Mouse (Mus musculus) left cerebral cortex, postnatal 4 days (tissue): ENCODE data around the gene Thbs4. TPM values are rescaled to one million over a fixed set of nuclear protein-coding genes. Genes with fewer than 3 reads are reported as not detected.
A peak's percentile ranks its signal among the peaks of the same experiment; 100 is the strongest.

ENCODE experiments used
- DNase-seq: peaks from one replicate; pipeline ENCODE4 v3.0.0-alpha.2; 2022
- intact Hi-C: fragments of 180-260 bp; cut with DNase I; formaldehyde crosslinking; loops from one replicate; pipeline ENCODE4 v1.15.1; 2025
- total RNA-seq, 2 experiments: library from RNA; stranded (reverse); gene quantifications; 2 replicates each; pipeline ENCODE4 v1.2.3; 2021

Gene Thbs4
- total RNA-seq, 2 experiments from 2014 or later, result 1.2 to 2.1 TPM

GRCm38 (mm10) chr13:92731811-92732210 lies 62.8 kb downstream of the Thbs4 start:
- DNase-seq, result peak; percentile 37
- intact Hi-C loops, result no loop called here

GRCm38 (mm10) chr13:92729811-92730210 lies 64.8 kb downstream of the Thbs4 start:
- intact Hi-C loops, result loop anchor here (10.0 kb wide), 1 partner anchor 95 kb away; no protein-coding TSS in a partner anchor
- DNase-seq, result no peak

GRCm38 (mm10) chr13:92722389-92722788 lies 72.2 kb downstream of the Thbs4 start:
- DNase-seq, result no peak
- intact Hi-C loops, result loop anchor here (10.0 kb wide), 1 partner anchor 88 kb away; no protein-coding TSS in a partner anchor

GRCm38 (mm10) chr13:92721006-92721405 lies 73.6 kb downstream of the Thbs4 start:
- DNase-seq, result no peak
- intact Hi-C loops, result loop anchor here (10.0 kb wide), 1 partner anchor 86 kb away; no protein-coding TSS in a partner anchor

- intact Hi-C loops, result no loop called here
Observed at GRCm38 (mm10) chr13:92717851-92718665, 76.6 kb downstream of the Thbs4 start.

GRCm38 (mm10) chr13:92712619-92713018 lies 82.0 kb downstream of the Thbs4 start:
- intact Hi-C loops, result no loop called here
- DNase-seq, result no peak

More at GRCm38 (mm10) chr13:92717851-92718665, 76.6 kb downstream of the Thbs4 start:
- no peak for DNase-seq

GRCm38 (mm10) chr13:92711821-92712220 lies 82.8 kb downstream of the Thbs4 start:
- DNase-seq, result no peak
- intact Hi-C loops, result no loop called here

GRCm38 (mm10) chr13:92710361-92710760 lies 84.3 kb downstream of the Thbs4 start:
- no peak for DNase-seq
- intact Hi-C loops, result no loop called here

- intact Hi-C loops, result no loop called here
- DNase-seq, result no peak
Observed at GRCm38 (mm10) chr13:92709535-92709934, 85.1 kb downstream of the Thbs4 start.

GRCm38 (mm10) chr13:92708466-92708865 lies 86.2 kb downstream of the Thbs4 start:
- intact Hi-C loops, result no loop called here
- DNase-seq, result no peak

GRCm38 (mm10) chr13:92707941-92708340 lies 86.7 kb downstream of the Thbs4 start:
- intact Hi-C loops, result no loop called here
- no peak for DNase-seq

GRCm38 (mm10) chr13:92706342-92707061 lies 88.1 kb downstream of the Thbs4 start:
- no peak for DNase-seq
- intact Hi-C loops, result no loop called here

- intact Hi-C loops, result no loop called here
- DNase-seq, result no peak
Observed at GRCm38 (mm10) chr13:92705016-92705535, 89.5 kb downstream of the Thbs4 start.

- intact Hi-C loops, result no loop called here
- no peak for DNase-seq
Observed at GRCm38 (mm10) chr13:92704189-92704588, 90.4 kb downstream of the Thbs4 start.

GRCm38 (mm10) chr13:92703241-92704027 lies 91.2 kb downstream of the Thbs4 start:
- peak; percentile 94 for DNase-seq
- intact Hi-C loops, result no loop called here

GRCm38 (mm10) chr13:92702035-92702434 lies 92.6 kb downstream of the Thbs4 start:
- intact Hi-C loops, result no loop called here

More at GRCm38 (mm10) chr13:92702035-92702434, 92.6 kb downstream of the Thbs4 start:
- DNase-seq, result no peak
